Mouse (Mus musculus) granulocyte monocyte progenitor cell, adult 5-6 weeks (primary cell): ENCODE results near the gene Commd7. TPM values are rescaled to one million over a fixed set of nuclear protein-coding genes. Genes with fewer than 3 reads are reported as not detected.
"Not testable (repeated sequence)": the region's sequence is repeated elsewhere in the genome, so short reads cannot be mapped to it uniquely, and the experiment has no call there.

ENCODE experiments used
- ATAC-seq: replicated peaks from 2 replicates; pipeline ENCODE4 v1.8.0; 2016; ENCODE audit warnings: mild to moderate bottlenecking, moderate TSS enrichment, inconsistent platforms; ENCODE audit not compliant: poor library complexity, severe bottlenecking
- total RNA-seq, 2 experiments: library from RNA; stranded (forward) in 1 of 2; stranded (reverse) in 1 of 2; fragments of 200-712, 200-1000 nt in 1 of 2; fragments of >200 nt in 1 of 2; fragmentation: Nextera tagmentation in 1 of 2; gene quantifications; 2 replicates each; pipeline ENCODE4 v1.2.3; 2014 to 2017

The Commd7 gene
- total RNA-seq (2014; fragmentation: Nextera tagmentation) (24.1 and 32.9 TPM in 2 replicates), total RNA-seq (2017) (41.9 and 50.4 TPM in 2 replicates)

DNA sequence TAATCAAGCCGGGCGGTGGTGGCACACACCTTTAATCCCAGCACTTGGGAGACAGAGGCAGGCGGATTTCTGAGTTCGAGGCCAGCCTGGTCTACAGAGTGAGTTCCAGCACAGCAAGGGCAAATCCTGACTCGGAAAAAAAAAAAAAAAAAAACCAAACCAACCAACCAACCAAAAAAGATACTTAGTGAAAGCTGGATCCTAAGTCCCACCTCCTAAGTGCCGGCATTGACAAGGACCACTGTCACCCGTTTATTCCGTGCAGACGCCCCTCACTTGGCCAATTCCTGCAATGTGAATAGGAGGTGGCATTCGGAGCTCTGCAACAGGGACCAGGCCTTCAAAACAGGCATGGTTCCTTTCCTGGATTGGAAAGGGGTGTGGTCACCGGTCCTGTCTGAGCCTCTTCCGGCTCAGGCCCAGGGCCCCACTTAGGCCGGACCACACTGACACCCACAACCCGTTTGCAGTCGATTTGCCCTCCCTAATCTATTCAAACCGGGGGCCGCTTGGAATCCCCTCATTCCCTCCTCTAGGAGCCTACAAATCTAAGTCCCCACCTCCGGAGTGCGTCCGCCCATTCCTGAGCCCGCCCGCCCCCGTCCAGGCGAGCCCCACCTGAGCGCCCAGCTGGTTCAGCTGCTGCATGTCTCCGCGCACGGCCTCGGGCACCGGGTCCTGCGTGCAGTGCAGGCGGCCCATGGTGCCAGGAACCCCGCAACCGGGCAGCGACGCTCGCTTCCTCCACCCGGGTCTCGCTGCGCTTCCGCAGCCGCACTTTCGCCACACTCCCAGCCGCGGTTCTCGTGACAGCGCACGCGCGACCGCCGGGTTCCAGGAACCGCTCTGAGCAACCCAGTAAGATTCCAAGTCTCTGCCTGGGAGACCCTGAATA lies at the start of gene Commd7:
Gene Commd7 (minus strand): TSS at position 806 of the 895 bp plus-strand sequence.
- ATAC-seq, result peak; percentile 95

GRCm38 (mm10) chr2:153679959-153680358 lies 47.4 kb upstream of the Commd7 start:
- ATAC-seq, result no peak

DNA sequence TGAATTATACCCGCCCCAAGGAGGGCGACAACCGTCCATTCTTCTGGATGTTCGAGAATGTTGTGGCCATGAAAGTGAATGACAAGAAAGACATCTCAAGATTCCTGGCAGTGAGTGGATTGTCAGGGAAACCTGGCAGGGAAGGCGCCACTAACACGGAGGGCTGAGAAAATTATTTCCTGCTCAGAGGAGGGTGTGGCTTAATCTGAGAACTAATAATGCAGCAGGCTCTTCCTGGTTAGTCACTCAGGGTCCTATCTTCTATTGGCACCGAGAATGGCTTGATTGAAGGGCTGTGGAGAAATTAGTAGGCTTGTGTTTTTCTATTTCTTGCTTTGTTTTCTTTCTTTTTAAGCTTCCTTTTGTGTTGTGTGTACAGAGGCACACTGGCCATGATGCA lies 45.0 kb upstream of the Commd7 start:
- ATAC-seq, result no peak

- ATAC-seq, result no peak
These were observed 44.4 kb upstream of the Commd7 start for GRCm38 (mm10) chr2:153676944-153677343.

DNA sequence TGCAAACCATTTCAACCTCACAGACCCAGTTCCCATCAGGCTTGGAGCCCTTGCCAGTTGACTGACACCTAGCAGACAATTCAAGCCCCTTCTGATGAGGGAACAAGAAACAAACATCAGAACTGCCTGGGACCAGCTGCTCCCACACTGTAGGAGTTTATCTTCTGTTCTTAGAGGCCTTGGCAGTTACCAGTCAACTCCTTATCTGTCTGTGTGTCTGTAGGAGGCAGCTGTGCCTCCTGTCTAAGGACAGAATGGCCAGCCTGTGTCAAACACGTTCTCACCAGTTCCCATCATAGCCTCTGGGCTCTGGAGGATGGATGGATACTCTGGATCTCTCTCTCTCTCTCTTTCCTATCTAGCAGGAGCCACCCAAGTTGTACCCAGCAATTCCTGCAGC lies 42.8 kb upstream of the Commd7 start:
- not testable (repeated sequence) for ATAC-seq

- no peak for ATAC-seq
These were observed 40.0 kb upstream of the Commd7 start for GRCm38 (mm10) chr2:153672619-153673018.

DNA sequence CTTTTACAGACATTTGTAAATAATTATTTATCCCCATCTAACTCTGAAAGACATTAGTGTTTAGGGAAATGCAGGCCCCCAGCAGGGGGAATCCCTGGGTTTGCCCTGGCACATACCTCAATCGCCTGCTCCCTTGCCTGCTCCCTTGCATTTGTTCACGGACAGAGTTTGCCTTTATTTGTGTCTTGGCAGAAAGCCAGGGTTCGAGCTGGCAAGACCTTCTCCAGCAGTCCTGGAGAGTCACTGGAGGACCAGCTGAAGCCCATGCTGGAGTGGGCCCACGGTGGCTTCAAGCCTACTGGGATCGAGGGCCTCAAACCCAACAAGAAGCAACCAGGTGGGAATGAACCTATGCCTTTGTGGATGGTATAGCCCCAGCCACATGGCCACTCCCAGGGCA lies 37.5 kb upstream of the Commd7 start:
- ATAC-seq, result no peak

- peak; percentile 53 for ATAC-seq
These were observed 36.3 kb upstream of the Commd7 start for GRCm38 (mm10) chr2:153668754-153669376.

- no peak for ATAC-seq
These were observed 32.8 kb upstream of the Commd7 start for GRCm38 (mm10) chr2:153665401-153665800.

GRCm38 (mm10) chr2:153660616-153661015 lies 28.0 kb upstream of the Commd7 start:
- no peak for ATAC-seq

DNA sequence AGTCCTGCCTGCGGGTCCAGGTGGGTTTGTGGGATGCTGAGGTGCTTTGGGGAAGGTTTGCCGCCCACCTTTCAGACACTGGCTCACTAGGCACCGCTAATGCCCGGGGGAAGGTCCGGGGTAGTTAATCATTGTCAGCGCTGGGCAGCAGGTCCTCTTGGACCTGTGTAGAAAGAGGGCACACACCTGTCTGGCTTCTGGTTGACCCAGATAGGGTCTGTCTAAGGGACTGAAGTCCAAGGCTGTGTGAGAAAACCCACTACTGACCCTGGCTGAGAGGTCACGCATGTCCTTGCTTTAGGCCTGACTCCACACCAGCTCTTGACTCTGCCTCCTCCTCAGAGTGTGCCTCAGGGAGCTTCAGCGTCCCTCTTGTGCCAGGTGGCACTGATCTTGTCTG lies 25.1 kb upstream of the Commd7 start:
- ATAC-seq, result not testable (repeated sequence)

DNA sequence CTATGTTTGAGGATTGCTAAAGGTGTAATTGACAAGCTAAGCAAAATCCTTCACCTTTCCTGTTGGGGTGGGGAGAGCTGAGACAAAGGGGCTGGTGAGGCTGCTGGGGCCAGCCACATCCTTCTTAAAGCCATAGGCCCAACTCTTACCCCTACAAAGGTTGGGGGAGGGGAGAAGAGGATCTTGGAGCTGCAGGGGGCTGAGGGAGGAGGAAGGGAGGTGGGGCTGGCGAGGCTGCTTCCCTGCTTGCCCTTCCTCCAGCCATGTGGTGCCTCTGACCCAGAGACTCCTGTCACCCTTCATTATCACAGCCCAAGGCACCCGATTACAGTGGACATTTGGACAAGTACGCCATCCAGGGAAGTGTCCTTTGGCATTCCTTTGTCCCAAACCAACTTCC lies 19.1 kb upstream of the Commd7 start:
- ATAC-seq, result no peak

DNA sequence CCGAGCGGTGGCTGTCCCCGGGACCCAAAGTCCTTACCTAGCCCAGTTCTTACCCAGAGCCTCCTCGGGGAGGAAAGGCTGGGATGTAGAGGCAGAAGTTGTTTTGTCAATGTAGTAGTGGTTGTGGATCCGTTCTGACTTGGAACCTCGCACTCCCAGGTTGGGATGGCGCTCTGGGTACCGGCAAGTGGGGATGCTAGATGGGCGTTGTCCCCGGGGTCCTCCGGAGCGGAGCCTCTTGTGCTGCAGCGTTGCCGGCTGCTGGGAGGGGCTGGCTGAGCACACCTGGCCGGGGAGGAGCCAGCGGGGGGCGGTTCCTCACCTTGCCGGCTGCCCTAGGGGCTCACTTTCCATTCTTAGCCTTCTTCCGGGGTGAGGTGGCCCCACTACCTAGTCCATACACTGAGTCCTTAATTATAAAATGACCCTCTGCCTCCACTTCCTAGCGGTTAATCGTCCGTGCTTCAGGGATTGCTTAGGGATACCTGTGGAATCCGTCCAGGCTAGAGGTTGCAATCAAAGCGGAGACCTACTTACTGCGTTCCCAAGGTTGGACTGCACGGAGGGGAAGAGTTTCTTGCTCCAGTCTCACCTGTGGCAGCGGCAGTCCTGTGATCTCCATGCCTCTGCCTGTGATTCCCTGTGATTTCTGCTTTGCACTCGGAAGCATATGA lies 17.6 kb upstream of the Commd7 start:
- ATAC-seq, result 0 out of 2 replicates have a peak, but pooled peaks have one; percentile 10

DNA sequence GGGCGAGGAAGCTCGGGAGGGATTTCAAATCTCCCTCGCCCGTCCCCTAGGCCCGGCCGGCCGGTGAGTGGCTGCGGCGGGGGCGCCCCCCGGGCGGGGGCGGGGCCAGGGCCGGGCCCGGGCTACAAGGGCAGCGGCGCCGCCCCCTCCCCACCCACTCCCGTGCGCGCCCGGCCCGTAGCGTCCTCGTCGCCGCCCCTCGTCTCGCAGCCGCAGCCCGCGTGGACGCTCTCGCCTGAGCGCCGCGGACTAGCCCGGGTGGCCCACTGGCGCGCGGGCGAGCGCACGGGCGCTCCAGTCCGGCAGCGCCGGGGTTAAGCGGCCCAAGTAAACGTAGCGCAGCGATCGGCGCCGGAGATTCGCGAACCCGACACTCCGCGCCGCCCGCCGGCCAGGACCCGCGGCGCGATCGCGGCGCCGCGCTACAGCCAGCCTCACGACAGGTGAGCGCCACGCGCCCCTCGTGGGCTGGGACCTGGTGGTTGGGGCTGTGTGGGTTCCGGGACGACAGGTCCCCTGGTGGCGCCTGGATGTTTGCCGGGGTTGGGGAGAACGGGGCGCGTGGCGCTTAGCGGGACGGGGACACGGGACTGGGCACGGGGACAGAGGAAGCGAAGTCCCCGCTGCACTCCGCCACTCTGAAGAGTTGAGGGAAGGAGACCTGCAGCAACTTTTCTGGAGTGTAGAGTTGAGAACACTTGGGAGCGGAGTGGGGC lies 16.9 kb upstream of the Commd7 start, which contains the start of gene Dnmt3b:
Gene Dnmt3b (plus strand): TSS at position 153 of the 716 bp plus-strand sequence.
- peak; percentile 67 for ATAC-seq

DNA sequence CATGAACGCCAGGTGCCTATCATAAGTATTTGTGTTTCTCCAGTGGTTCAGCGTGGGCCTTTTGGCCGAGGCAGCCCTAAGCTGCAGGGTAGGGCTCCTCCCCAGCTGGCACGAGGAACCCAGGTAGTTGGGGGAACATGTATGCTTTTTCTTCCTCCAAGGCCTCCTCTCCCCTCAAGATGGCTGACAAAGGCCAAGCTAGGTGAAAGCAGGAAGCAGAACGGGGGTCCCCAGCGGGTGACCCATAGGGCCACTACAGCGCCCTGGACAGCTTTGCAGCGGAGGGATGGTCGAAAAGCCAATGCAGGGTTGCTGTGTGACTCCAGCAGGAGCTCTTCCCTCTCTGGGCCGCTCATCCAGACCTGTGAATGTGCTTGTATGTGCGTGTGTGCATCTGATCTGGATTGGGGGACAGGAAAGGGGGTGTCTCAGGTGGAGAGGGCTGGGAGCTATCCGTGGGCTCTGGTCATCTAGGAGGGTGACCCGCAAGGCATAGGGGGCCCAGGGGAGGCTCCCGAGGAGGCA lies 16.3 kb upstream of the Commd7 start:
- peak; percentile 13 for ATAC-seq

DNA sequence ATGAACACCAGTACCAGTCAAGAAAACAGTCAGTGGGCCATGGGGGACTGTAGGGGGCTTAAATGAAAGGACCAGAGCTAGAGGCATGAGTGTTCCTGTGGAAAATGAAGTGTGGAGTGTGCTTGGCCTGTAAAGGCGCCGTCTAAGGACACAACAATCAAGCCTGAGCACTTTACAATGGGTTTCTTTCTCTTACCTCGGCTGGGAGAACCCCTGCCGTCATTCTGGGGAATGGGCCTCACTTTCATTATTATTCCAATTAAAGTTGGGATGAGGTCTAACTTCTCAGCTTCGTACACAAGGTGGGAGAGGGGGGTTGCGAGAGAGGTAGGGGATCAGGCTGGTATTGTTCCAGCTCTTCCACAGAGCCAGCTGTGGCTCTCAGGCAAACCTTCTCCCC lies 10.4 kb upstream of the Commd7 start:
- ATAC-seq, result no peak

DNA sequence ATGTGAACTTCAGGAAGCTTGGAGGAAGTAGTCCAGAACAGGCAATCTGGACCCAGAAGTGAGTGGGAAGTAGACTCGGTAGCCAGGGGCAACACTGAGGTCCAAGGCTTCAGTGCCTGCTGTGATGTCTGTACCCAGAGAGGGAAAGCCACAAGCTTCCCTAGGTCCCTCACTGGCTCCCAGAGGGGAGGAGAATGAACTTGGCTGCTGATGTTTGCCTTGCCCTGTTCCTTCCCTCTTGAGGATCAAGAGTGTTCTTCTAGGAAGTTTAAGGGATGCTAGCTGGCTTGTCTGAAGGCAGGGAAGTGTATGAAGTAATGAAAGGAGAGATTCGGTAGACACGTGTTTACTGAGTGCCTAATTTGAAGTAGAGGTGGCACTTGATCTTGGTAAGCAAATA lies 9.9 kb upstream of the Commd7 start:
- ATAC-seq, result 0 out of 2 replicates have a peak, but pooled peaks have one; percentile 20

DNA sequence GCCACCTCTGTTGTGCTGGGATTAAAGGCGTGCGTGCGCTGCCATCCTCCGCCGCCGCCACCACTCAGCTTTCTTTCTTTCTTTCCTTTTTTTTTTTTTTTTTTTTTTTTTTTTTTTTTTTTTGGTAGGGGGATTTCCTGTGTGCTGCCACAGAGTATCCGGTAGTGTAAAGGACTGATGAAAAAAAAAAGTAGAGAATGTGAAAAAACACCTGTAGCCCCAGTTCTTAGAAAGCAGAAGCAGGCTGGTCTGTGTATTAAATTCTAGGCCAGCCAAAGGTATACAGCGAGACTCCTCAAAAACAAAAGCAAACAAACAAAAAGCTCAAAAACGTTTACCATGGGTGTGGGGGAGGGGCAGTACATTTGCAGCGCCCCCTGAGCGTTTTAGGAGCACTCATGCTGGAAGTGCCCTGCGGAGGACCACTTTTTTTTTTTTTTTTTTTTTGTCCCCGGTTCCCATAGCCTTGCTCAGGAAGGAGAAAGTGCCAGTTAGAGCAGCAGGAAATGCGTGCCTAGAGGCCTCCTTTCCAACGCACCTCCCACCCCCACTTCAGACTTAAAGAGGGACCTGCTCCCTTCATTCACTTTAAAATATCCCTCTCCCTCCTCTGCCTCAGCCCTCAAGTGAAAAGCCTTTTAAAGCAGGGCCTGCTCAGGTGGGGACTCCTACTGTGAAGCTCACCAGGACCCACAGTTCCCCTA lies 6.5 kb upstream of the Commd7 start:
- peak; percentile 49 for ATAC-seq

DNA sequence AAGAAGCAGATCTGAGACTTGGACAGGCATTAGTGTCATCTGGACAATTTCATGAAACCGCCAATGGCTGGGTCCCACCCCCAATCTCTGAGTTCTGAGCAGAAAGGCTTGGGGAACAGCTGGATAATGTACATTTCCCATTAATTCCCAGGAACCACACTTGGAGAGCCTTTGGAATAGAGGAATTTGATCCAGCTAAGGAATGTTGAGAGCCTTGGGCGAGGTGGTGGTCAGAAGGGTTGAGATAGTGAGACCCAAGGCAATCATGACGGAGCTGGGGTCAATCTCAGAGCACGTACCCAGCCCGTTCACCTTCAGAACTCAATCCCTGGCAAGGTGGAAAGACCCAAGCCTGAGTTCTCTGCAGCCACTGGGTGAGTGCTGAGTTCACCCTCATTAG lies 678 bp upstream of the Commd7 start:
- ATAC-seq, result no peak
